ENCODE assay signal across 15 mouse cellular contexts in the genomic region with DNA sequence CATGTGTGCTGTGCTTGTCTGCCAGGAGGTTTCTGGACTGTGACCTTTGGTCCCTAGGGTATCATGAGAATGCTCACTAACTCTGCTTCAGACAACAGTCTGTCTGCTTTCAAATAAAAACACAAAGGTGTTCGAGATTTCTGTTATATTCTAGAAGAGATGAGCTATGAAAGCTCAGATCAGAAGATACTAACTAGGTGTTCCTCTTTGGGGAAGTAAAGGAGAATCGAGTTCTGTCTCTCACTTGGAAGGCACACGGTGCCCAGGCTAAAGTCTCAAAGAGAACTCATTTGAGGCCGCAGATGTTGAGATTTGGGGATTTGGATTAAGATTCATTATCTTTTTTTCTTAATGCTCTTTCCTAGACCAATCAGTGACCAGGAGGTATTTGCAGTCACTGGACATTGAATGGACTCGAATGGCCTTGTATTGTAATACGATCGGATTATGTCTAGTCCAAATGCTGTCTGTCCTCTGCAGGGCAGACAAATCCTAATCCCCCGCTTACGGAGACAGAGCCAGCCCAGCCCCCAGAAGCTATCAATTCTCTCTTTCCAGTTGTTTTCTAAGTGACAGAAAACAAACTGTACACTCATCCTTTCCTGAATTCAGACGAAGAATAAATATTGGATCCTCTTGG. TPM values are rescaled to one million over a fixed set of nuclear protein-coding genes. Genes with fewer than 3 reads are reported as not detected.
DNase-seq lines count a peak whose midpoint lies in the region; ATAC-seq and TF ChIP-seq lines count a peak whose summit lies in the region.
"Had no signal": no experiment of that assay in that cellular context is flagged by ENCODE, and none has a peak within 500 bp of the region (broad histone marks: within the 10 kb centered on the region; RNA-seq: fewer than 3 reads in every experiment).

No protein-coding gene starts in this region.

- no peak overlapping the region for H3K9ac ChIP-seq in midbrain, embryonic 12.5 days (replicated peaks)
- H3K9ac ChIP-seq: heart, embryonic 15.5 days had no signal

- peaks cover 19% of the 10 kb centered on the region for H3K4me1 ChIP-seq in midbrain, embryonic 12.5 days

- 12% methylated on average over 10 of the region's 10 CpGs for WGBS in midbrain, embryonic 12.5 days

- no peaks in the 10 kb centered on the region for H3K9me3 ChIP-seq in midbrain, embryonic 12.5 days
- H3K9me3 ChIP-seq: heart, embryonic 15.5 days; hindbrain, embryonic 10.5 days had no signal

- no peaks in the 10 kb centered on the region for H3K36me3 ChIP-seq in midbrain, embryonic 12.5 days
- H3K36me3 ChIP-seq: heart, embryonic 15.5 days; hindbrain, embryonic 10.5 days had no signal

- peak overlapping the region; percentile 29 for H3K4me2 ChIP-seq in midbrain, embryonic 12.5 days (replicated peaks)
- H3K4me2 ChIP-seq: heart, embryonic 15.5 days had no signal

- H3K27ac ChIP-seq in layer of hippocampus, adult 2 months: no peak overlapping the region
- H3K27ac ChIP-seq in midbrain, embryonic 12.5 days (replicated peaks): peak overlapping the region; percentile 10; the same call in 1 of the 2 replicates
- H3K27ac ChIP-seq: heart, embryonic 15.5 days; hindbrain, embryonic 10.5 days had no signal

- DNase-seq in gastrocnemius, adult 18-20 months (ENCODE audit: low spot score): peak; percentile 24
- no peak for DNase-seq in gastrocnemius, postnatal 36 days
- DNase-seq in layer of hippocampus, adult 2 months (ENCODE audit: low spot score in 2 of 2): no peak
- no peak for DNase-seq in layer of hippocampus, postnatal 36 days
- DNase-seq in skeletal muscle tissue, adult 2 months (ENCODE audit: low read depth, low spot score): peak; percentile 11
- no peak for DNase-seq in adrenal gland, adult 8-10 months
- no peak for DNase-seq in cerebellum, adult 11 months
- DNase-seq: B cell, adult 2 months; cerebellum, postnatal 25 days; liver; lung, adult 18-20 months; right cerebral cortex, postnatal 4 days had no signal

- H3K27me3 ChIP-seq in midbrain, embryonic 12.5 days: no peaks in the 10 kb centered on the region
- H3K27me3 ChIP-seq: heart, embryonic 15.5 days had no signal

- intact Hi-C loops in gastrocnemius, postnatal 36 days (cut with DNase I): no loop called here

- peak; percentile 80; the same call in 1 of the 2 replicates for ATAC-seq in midbrain, embryonic 12.5 days (ENCODE audit: low FRiP score, low read depth)

- no peak for TF ChIP-seq CTCF in layer of hippocampus, adult 2 months (conservative IDR thresholded peaks at IDR 0.05)

- peak overlapping the region; percentile 5; the same call in 1 of the 2 replicates for H3K4me3 ChIP-seq in layer of hippocampus, adult 2 months
- no peak overlapping the region for H3K4me3 ChIP-seq in midbrain, embryonic 12.5 days
- H3K4me3 ChIP-seq: heart, embryonic 15.5 days; hindbrain, embryonic 10.5 days had no signal

RNA-seq across cellular contexts. Expression of a gene that starts 42.3 kb away (rescaled TPM):
- total RNA-seq in gastrocnemius, adult 18-20 months (2021): 1 to 10 TPM; 5.5 to 6.8 TPM
- total RNA-seq in gastrocnemius, postnatal 36 days (2021): 1 to 10 TPM; 2.8 to 3.3 TPM
- 10 to 100 TPM; 50.4 to 51.4 TPM for total RNA-seq in layer of hippocampus, adult 2 months (2021)
- total RNA-seq in layer of hippocampus, postnatal 36 days (2021): 10 to 100 TPM; 47.0 to 49.9 TPM
- 2.7 and 2.8 TPM in 2 replicates for polyA plus RNA-seq in midbrain, embryonic 12.5 days (2016; fragmentation: Nextera tagmentation; extraction: Ambion mirVana)
- total RNA-seq in adrenal gland, adult 8-10 months (2022): under 1 TPM; 0.15 to 0.62 (median 0.51) TPM

Comparison
In these comparisons a context has a peak if more than half of its experiments do, and no peak if none do; other contexts are left out.
1. DNase-seq: peak in gastrocnemius, adult 18-20 months (single experiment) and skeletal muscle tissue, adult 2 months (single experiment); none in gastrocnemius, postnatal 36 days (0 of 2), layer of hippocampus, adult 2 months (0 of 2), layer of hippocampus, postnatal 36 days (0 of 2), adrenal gland, adult 8-10 months (single experiment) and cerebellum, adult 11 months (single experiment).
2. RNA of a gene that starts 42.3 kb away (total RNA-seq): 50.4 to 51.4 TPM in layer of hippocampus, adult 2 months and 47.0 to 49.9 TPM in layer of hippocampus, postnatal 36 days; 5.5 to 6.8 TPM in gastrocnemius, adult 18-20 months, 2.8 to 3.3 TPM in gastrocnemius, postnatal 36 days and 0.15 to 0.62 TPM in adrenal gland, adult 8-10 months; every median in the first group is over 4 times any median in the second.